Mouse (Mus musculus) heart, adult 2 months (tissue): ENCODE results near the gene Atg10.

ENCODE experiments used
- CTCF ChIP-seq: fragments of 200-600 bp; IDR thresholded peaks from 2 replicates; pipeline ENCODE4 v1.8.1; 2022; ENCODE audit warnings: antibody characterized with exemption, mild to moderate bottlenecking, moderate library complexity
- EP300 ChIP-seq: fragments of 200-500 bp; IDR thresholded peaks from 2 replicates; pipeline ENCODE4 v1.6.1; 2011; ENCODE audit warnings: low read depth, low read length, control low read depth; ENCODE audit not compliant: insufficient read depth
- POLR2A ChIP-seq: fragments of 200-500 bp; IDR thresholded peaks from 2 replicates; pipeline ENCODE4 v1.6.1; 2011; ENCODE audit warnings: mild to moderate bottlenecking, low read depth, low read length, control low read depth; ENCODE audit not compliant: insufficient read depth

GRCm38 (mm10) chr13:91162452-91162851, 61.3 kb downstream of the Atg10 start:
- TF ChIP-seq CTCF (no peak), POLR2A (no peak), EP300 (no peak)
